Comparison of ENCODE assay signal across 28 mouse cellular contexts in the genomic region with DNA sequence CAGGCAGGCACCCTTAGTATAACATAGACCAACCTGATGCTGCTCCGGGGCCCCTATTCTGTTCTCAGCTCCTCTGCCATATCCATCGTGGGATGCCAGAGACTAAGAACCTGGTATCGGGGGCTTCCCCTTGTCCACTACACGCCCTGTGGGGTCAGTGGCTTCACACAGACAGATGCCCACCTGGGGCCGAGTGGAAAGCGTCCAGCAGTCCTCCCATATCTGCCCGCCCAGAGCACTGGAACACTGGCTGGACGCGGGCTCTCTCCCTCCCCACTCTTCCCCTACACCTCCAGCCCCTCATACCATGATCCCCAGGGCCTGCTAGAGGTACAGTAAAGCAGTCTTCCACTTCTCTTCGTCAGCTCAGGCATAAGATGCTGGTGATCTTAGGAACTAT.
"Had no signal": no experiment of that assay in that cellular context is flagged by ENCODE, and none has a peak within 500 bp of the region (broad histone marks: within the 10 kb centered on the region; RNA-seq: fewer than 3 reads in every experiment).

No protein-coding gene starts in this region.

- H3K36me3 ChIP-seq: heart, embryonic 12.5 days; heart, embryonic 13.5 days; heart, embryonic 15.5 days; hindbrain, embryonic 10.5 days; hindbrain, embryonic 12.5 days; hindbrain, embryonic 13.5 days; hindbrain, embryonic 15.5 days; intestine, embryonic 15.5 days; kidney, embryonic 15.5 days had no signal

- H3K27me3 ChIP-seq: heart, embryonic 12.5 days; heart, embryonic 13.5 days; heart, embryonic 15.5 days; hindbrain, embryonic 12.5 days; hindbrain, embryonic 13.5 days; hindbrain, embryonic 15.5 days; intestine, embryonic 15.5 days; kidney, embryonic 15.5 days had no signal

- DNase-seq: heart, postnatal 10 days; heart, postnatal 4 days; kidney, adult 11 months; kidney, adult 18-20 months; kidney, adult 2 months; kidney, adult 8-10 months; kidney, adult 9 months; kidney, postnatal 10 days; kidney, postnatal 14 days; kidney, postnatal 25 days; kidney, postnatal 36 days; kidney, postnatal 4 days; layer of hippocampus, adult 9-11 months; layer of hippocampus, postnatal 36 days had no signal

- H3K4me3 ChIP-seq: heart, embryonic 12.5 days; heart, embryonic 13.5 days; heart, embryonic 15.5 days; hindbrain, embryonic 10.5 days; hindbrain, embryonic 12.5 days; hindbrain, embryonic 13.5 days; hindbrain, embryonic 15.5 days; intestine, embryonic 15.5 days; kidney, embryonic 15.5 days; layer of hippocampus, adult 2 months; left cerebral cortex, adult 2 months had no signal

- H3K4me1 ChIP-seq: heart, embryonic 12.5 days; heart, embryonic 13.5 days; heart, embryonic 15.5 days; hindbrain, embryonic 10.5 days; hindbrain, embryonic 12.5 days; hindbrain, embryonic 13.5 days; hindbrain, embryonic 15.5 days; intestine, embryonic 15.5 days; kidney, embryonic 15.5 days had no signal

- H3K9me3 ChIP-seq: heart, embryonic 12.5 days; heart, embryonic 13.5 days; heart, embryonic 15.5 days; hindbrain, embryonic 10.5 days; hindbrain, embryonic 12.5 days; hindbrain, embryonic 13.5 days; hindbrain, embryonic 15.5 days; intestine, embryonic 15.5 days; kidney, embryonic 15.5 days had no signal

- H3K27ac ChIP-seq: heart, embryonic 13.5 days; heart, embryonic 15.5 days; hindbrain, embryonic 10.5 days; hindbrain, embryonic 12.5 days; hindbrain, embryonic 13.5 days; hindbrain, embryonic 14.5 days; hindbrain, embryonic 15.5 days; hindbrain, postnatal 0 days; intestine, embryonic 15.5 days; kidney, embryonic 15.5 days; kidney, postnatal 0 days; layer of hippocampus, adult 2 months; left cerebral cortex, adult 2 months had no signal
